ENCODE assay signal across 12 mouse cellular contexts in the genomic region with DNA sequence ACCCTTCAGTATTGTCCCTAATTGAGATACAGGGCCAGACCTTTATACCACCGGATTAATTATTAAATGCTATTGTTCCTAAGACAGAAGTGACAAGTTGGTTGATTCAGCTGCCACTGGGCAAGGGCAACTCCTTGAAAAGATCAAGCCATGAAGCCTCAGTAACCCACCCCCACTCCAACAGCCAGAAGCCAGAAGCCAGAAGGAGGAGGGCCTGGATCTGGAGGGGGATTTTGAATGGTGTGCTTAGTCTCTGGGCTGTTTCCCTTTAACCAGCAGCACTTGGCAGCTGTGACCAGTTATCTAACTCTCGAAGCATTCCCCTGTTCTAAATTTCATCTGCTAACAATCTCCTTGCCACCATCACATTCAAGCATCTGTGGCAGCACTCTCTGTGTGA.
DNase-seq lines count a peak whose midpoint lies in the region; ATAC-seq lines count a peak whose summit lies in the region.
"Had no signal": no experiment of that assay in that cellular context is flagged by ENCODE, and none has a peak within 500 bp of the region (broad histone marks: within the 10 kb centered on the region; RNA-seq: fewer than 3 reads in every experiment).

No protein-coding gene starts in this region.

- H3K36me3 ChIP-seq in limb, embryonic 12.5 days, result no peaks in the 10 kb centered on the region
- H3K36me3 ChIP-seq: hindbrain, embryonic 13.5 days had no signal

- peak; percentile 6 for DNase-seq in layer of hippocampus, adult 11-12 months (ENCODE audit: low spot score)
- DNase-seq in layer of hippocampus, postnatal 14 days (ENCODE audit: low spot score in 2 of 2), result no peak
- DNase-seq in Muller cell, postnatal 12 days (ENCODE audit: inconsistent ontology term), result peak; percentile 56
- peak; percentile 68 for DNase-seq in brain, adult 2 months (ENCODE audit: low read depth, low spot score)
- DNase-seq in adrenal gland, postnatal 4 days (ENCODE audit: low spot score in 2 of 2), result no peak
- DNase-seq: adrenal gland, postnatal 10 days; cerebellum, adult 11 months; liver, postnatal 0 days had no signal

- peaks cover 23% of the 10 kb centered on the region for H3K4me1 ChIP-seq in limb, embryonic 12.5 days (replicated peaks)

- no peak for ATAC-seq in limb, embryonic 12.5 days (ENCODE audit: insufficient number of reproducible peaks, insufficient read depth, low FRiP score, low TSS enrichment, low read depth)
- no peak for ATAC-seq in inflammation-experienced regulatory T-cells, adult 6 months
- ATAC-seq: liver, postnatal 0 days had no signal

- H3K4me3 ChIP-seq in limb, embryonic 12.5 days (replicated peaks), result no peak overlapping the region
- H3K4me3 ChIP-seq: hindbrain, embryonic 13.5 days had no signal

- H3K4me2 ChIP-seq in limb, embryonic 12.5 days, result no peak overlapping the region
- H3K4me2 ChIP-seq: hindbrain, embryonic 13.5 days had no signal

- H3K9me3 ChIP-seq in limb, embryonic 12.5 days, result no peaks in the 10 kb centered on the region
- H3K9me3 ChIP-seq: hindbrain, embryonic 13.5 days had no signal

- peak overlapping the region; percentile 62; the same call in 1 of the 2 replicates for H3K27ac ChIP-seq in limb, embryonic 12.5 days
- H3K27ac ChIP-seq: hindbrain, embryonic 13.5 days; kidney, postnatal 0 days had no signal

- WGBS in limb, embryonic 12.5 days, result 48% methylated on average over 2 of the region's 2 CpGs

- H3K27me3 ChIP-seq in limb, embryonic 12.5 days, result no peaks in the 10 kb centered on the region
- H3K27me3 ChIP-seq: hindbrain, embryonic 13.5 days had no signal

- H3K9ac ChIP-seq in limb, embryonic 12.5 days (replicated peaks), result no peak overlapping the region
- H3K9ac ChIP-seq: hindbrain, embryonic 13.5 days; liver, postnatal 0 days had no signal

Comparison
In these comparisons a context has a peak if more than half of its experiments do, and no peak if none do; other contexts are left out.
1. DNase-seq: peak in layer of hippocampus, adult 11-12 months (single experiment), Muller cell, postnatal 12 days (single experiment) and brain, adult 2 months (single experiment); none in layer of hippocampus, postnatal 14 days (0 of 2) and adrenal gland, postnatal 4 days (0 of 2).